Mouse (Mus musculus) liver, adult (tissue): ENCODE results near the gene Scrg1.

ENCODE experiments used
- GATA4 ChIP-seq: IDR thresholded peaks from 2 replicates; pipeline ENCODE4 v1.6.1; 2014; ENCODE audit warnings: mild to moderate bottlenecking, low read length; ENCODE audit not compliant: insufficient replicate concordance

The Scrg1 gene

DNA sequence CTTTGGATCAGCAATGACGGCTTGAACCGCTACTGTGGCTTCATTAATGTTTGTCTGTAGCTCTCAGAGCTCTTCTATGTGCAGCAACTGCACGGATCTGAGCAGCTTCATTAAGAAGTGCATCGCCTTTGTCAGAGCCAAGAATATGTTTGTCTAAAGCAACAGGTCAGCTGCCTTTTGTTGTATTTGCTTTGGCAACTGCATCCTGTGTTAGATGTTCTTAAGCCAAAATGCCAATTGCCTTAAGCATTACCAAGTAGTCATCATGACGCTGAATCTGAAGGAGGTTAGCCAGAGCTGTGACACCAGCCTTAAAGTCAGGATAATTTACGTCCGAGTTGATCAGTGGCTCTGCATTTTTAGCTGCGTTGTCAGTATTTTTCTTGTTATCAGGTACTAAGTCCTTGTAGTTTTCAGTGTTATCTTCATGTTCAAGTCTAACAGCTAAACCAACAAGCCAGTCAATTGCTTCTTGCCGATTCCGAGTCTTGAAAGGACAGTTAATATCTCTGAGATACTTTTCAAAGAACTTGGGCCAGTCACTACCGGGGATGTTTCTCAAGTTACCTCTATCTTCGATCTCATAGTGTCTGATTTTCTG, 64.6 kb downstream of the Scrg1 start:
- no peak for TF ChIP-seq GATA4
